ENCODE assay signal across 31 mouse cellular contexts in genomic region chr10:56539827-56540511, GRCm38 (mm10).
DNase-seq lines count a peak whose midpoint lies in the region; ATAC-seq lines count a peak whose summit lies in the region.
"Had no signal": no experiment of that assay in that cellular context is flagged by ENCODE, and none has a peak within 500 bp of the region (broad histone marks: within the 10 kb centered on the region; RNA-seq: fewer than 3 reads in every experiment).

No protein-coding gene starts in this region.

- H3K4me3 ChIP-seq in limb, embryonic 11.5 days (ENCODE audit: low read depth, low read length), result no peak overlapping the region
- H3K4me3 ChIP-seq: forebrain, embryonic 13.5 days; heart, adult 2 months; heart, embryonic 12.5 days; layer of hippocampus, adult 2 months; left cerebral cortex, adult 2 months; liver, embryonic 13.5 days; midbrain, embryonic 12.5 days; myocyte; neural tube, embryonic 12.5 days had no signal

- ATAC-seq in limb, embryonic 11.5 days (ENCODE audit: insufficient number of reproducible peaks, low FRiP score, low TSS enrichment, low read depth), result peak; percentile 67
- no peak for ATAC-seq in CD4-positive, CD25-positive, alpha-beta regulatory T cell, adult 4 months
- ATAC-seq: forebrain, embryonic 13.5 days; intestine, postnatal 0 days had no signal

- WGBS in limb, embryonic 11.5 days, result 46% methylated on average over 5 of the region's 5 CpGs

- H3K36me3 ChIP-seq in limb, embryonic 11.5 days (ENCODE audit: control insufficient read depth, insufficient read depth, low read length), result no peaks in the 10 kb centered on the region
- H3K36me3 ChIP-seq: heart, embryonic 12.5 days; liver, embryonic 13.5 days; midbrain, embryonic 12.5 days; neural tube, embryonic 12.5 days had no signal

- peak; percentile 11 for DNase-seq in kidney, adult 9 months
- DNase-seq in kidney, postnatal 25 days, result no peak
- peak; percentile 20 for DNase-seq in 3134 (ENCODE audit: extremely low read depth, insufficient read length, low spot score)
- DNase-seq in forelimb bud, embryonic 11.5 days (ENCODE audit: low read depth, low spot score), result peak; percentile 68
- peak; percentile 51 for DNase-seq in limb, embryonic 11.5 days (ENCODE audit: low spot score)
- no peak for DNase-seq in gastrocnemius, postnatal 14 days
- no peak for DNase-seq in urinary bladder, postnatal 14 days (ENCODE audit: low spot score)
- DNase-seq: adrenal gland, postnatal 10 days; B cell, adult 2 months; cerebellum, adult 8-10 months; cerebellum, postnatal 25 days; gastrocnemius, postnatal 36 days; heart, adult 2 months; liver, embryonic 13.5 days; lung, adult 2 months; lung, postnatal 14 days; right cerebral cortex, adult 18-20 months; spleen, adult 18-20 months; thymus, adult 2 months; thymus, postnatal 36 days had no signal

- H3K9ac ChIP-seq in limb, embryonic 11.5 days (ENCODE audit: low read length), result no peak overlapping the region
- H3K9ac ChIP-seq: forebrain, embryonic 13.5 days; heart, embryonic 12.5 days; hindbrain, embryonic 14.5 days; liver, embryonic 13.5 days; midbrain, embryonic 12.5 days; neural tube, embryonic 12.5 days had no signal

- no peaks in the 10 kb centered on the region for H3K4me1 ChIP-seq in limb, embryonic 11.5 days (ENCODE audit: control insufficient read depth, insufficient read depth, low read length)
- H3K4me1 ChIP-seq: forebrain, embryonic 13.5 days; heart, embryonic 12.5 days; liver, embryonic 13.5 days; midbrain, embryonic 12.5 days; neural tube, embryonic 12.5 days had no signal

- no peaks in the 10 kb centered on the region for H3K9me3 ChIP-seq in limb, embryonic 11.5 days (ENCODE audit: control insufficient read depth, low read length)
- H3K9me3 ChIP-seq: forebrain, embryonic 13.5 days; heart, embryonic 12.5 days; liver, embryonic 13.5 days; midbrain, embryonic 12.5 days; neural tube, embryonic 12.5 days had no signal

- H3K4me2 ChIP-seq in limb, embryonic 11.5 days (ENCODE audit: low read depth, severe bottlenecking), result no peak overlapping the region
- H3K4me2 ChIP-seq: forebrain, embryonic 13.5 days; heart, embryonic 12.5 days; hindbrain, embryonic 14.5 days; liver, embryonic 13.5 days; midbrain, embryonic 12.5 days; neural tube, embryonic 12.5 days had no signal

- H3K27me3 ChIP-seq in limb, embryonic 11.5 days (ENCODE audit: control insufficient read depth, insufficient read depth, low read length), result no peaks in the 10 kb centered on the region
- H3K27me3 ChIP-seq: CH12.LX; forebrain, embryonic 13.5 days; heart, embryonic 12.5 days; liver, embryonic 13.5 days; midbrain, embryonic 12.5 days; neural tube, embryonic 12.5 days had no signal

- intact Hi-C loops in gastrocnemius, postnatal 14 days (cut with DNase I; ENCODE audit: low total_unique reads), result no loop called here

- H3K27ac ChIP-seq in limb, embryonic 11.5 days (replicated peaks; ENCODE audit: low read depth, low read length), result peak overlapping the region; percentile 38; the same call in 1 of the 2 replicates
- H3K27ac ChIP-seq: forebrain, embryonic 13.5 days; heart, adult 2 months; hindbrain, embryonic 14.5 days; layer of hippocampus, adult 2 months; left cerebral cortex, adult 2 months; liver, embryonic 13.5 days; midbrain, embryonic 12.5 days; neural tube, embryonic 12.5 days had no signal

Comparison
In these comparisons a context has a peak if more than half of its experiments do, and no peak if none do; other contexts are left out.
1. DNase-seq: peak in kidney, adult 9 months (single experiment), 3134 (single experiment), forelimb bud, embryonic 11.5 days (single experiment) and limb, embryonic 11.5 days (single experiment); none in kidney, postnatal 25 days (0 of 2), gastrocnemius, postnatal 14 days (single experiment) and urinary bladder, postnatal 14 days (single experiment).